Mouse (Mus musculus): ENCODE measurements around the gene Tppp3.

Gene Tppp3

GRCm38 (mm10) chr8:105467396-105467985, 3.8 kb downstream of the Tppp3 start:
- no peak for DNase-seq (ENCODE audit: low spot score)

- no peak for DNase-seq (ENCODE audit: low spot score)
Measured at GRCm38 (mm10) chr8:105466700-105467291, 4.5 kb downstream of the Tppp3 start.

- DNase-seq (ENCODE audit: low spot score) = no peak
Measured at GRCm38 (mm10) chr8:105466246-105466645, 5.1 kb downstream of the Tppp3 start.

GRCm38 (mm10) chr8:105464595-105464994, 6.7 kb downstream of the Tppp3 start:
- DNase-seq (ENCODE audit: low spot score) = no peak

- DNase-seq (ENCODE audit: low spot score) = no peak
Measured at GRCm38 (mm10) chr8:105461085-105461803, 10.1 kb downstream of the Tppp3 start.

GRCm38 (mm10) chr8:105455218-105455617, 16.1 kb downstream of the Tppp3 start:
- DNase-seq (ENCODE audit: low spot score) = no peak

- no peak for DNase-seq (ENCODE audit: low spot score)
Measured at GRCm38 (mm10) chr8:105454088-105454487, 17.2 kb downstream of the Tppp3 start.

- DNase-seq (ENCODE audit: low spot score) = no peak
Measured at GRCm38 (mm10) chr8:105453296-105453695, 18.0 kb downstream of the Tppp3 start.

GRCm38 (mm10) chr8:105451903-105452603, 19.3 kb downstream of the Tppp3 start:
- DNase-seq (ENCODE audit: low spot score) = no peak

- DNase-seq (ENCODE audit: low spot score) = no peak
Measured at GRCm38 (mm10) chr8:105450977-105451376, 20.3 kb downstream of the Tppp3 start.

GRCm38 (mm10) chr8:105448596-105448995, 22.7 kb downstream of the Tppp3 start:
- DNase-seq (ENCODE audit: low spot score) = no peak

GRCm38 (mm10) chr8:105448188-105448587, 23.1 kb downstream of the Tppp3 start:
- no peak for DNase-seq (ENCODE audit: low spot score)

GRCm38 (mm10) chr8:105446127-105446552, 25.2 kb downstream of the Tppp3 start:
- DNase-seq (ENCODE audit: low spot score) = no peak

- no peak for DNase-seq (ENCODE audit: low spot score)
Measured at GRCm38 (mm10) chr8:105445296-105446126, 25.8 kb downstream of the Tppp3 start.

GRCm38 (mm10) chr8:105442661-105443060, 28.7 kb downstream of the Tppp3 start:
- DNase-seq (ENCODE audit: low spot score) = no peak

- DNase-seq (ENCODE audit: low spot score) = no peak
Measured at GRCm38 (mm10) chr8:105441433-105441832, 29.9 kb downstream of the Tppp3 start.

GRCm38 (mm10) chr8:105438865-105439264, 32.5 kb downstream of the Tppp3 start:
- DNase-seq (ENCODE audit: low spot score) = no peak

GRCm38 (mm10) chr8:105437078-105437748, 34.1 kb downstream of the Tppp3 start:
- no peak for DNase-seq (ENCODE audit: low spot score)

- no peak for DNase-seq (ENCODE audit: low spot score)
Measured at GRCm38 (mm10) chr8:105436218-105436617, 35.1 kb downstream of the Tppp3 start.

GRCm38 (mm10) chr8:105434136-105434535, 37.2 kb downstream of the Tppp3 start:
- DNase-seq (ENCODE audit: low spot score) = no peak

- DNase-seq (ENCODE audit: low spot score) = no peak
Measured at GRCm38 (mm10) chr8:105433511-105433910, 37.8 kb downstream of the Tppp3 start.

All from layer of hippocampus, adult 9-10 months (tissue).